Mouse (Mus musculus) testis, postnatal 10 days (tissue): Measurements from ENCODE around the gene Tfap2e.
A peak's percentile ranks its signal among the peaks of the same experiment; 100 is the strongest.

ENCODE experiments used
- DNase-seq: peaks from one replicate; pipeline ENCODE4 v3.0.0; 2021; ENCODE audit warnings: low spot score

Gene Tfap2e

DNA sequence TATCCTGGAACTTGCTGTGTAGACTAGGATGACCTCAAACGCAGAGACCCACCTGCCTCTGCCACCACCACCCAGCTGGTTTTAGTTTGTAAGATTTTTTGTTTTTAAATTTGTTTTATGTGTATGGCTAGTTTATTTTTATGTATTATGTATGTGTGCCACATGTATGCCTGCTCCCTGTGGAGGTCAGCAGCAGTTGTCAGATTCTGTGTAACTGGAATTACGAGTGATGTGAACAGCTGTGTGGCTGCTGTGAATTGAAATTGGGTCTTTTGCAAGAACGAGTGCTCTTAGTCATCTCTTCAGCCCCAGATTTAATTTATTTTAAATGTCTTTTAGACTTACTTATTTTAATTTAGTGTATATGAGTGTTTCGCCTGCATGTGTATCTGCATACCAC lies 39.1 kb downstream of the Tfap2e start:
- no peak for DNase-seq

DNA sequence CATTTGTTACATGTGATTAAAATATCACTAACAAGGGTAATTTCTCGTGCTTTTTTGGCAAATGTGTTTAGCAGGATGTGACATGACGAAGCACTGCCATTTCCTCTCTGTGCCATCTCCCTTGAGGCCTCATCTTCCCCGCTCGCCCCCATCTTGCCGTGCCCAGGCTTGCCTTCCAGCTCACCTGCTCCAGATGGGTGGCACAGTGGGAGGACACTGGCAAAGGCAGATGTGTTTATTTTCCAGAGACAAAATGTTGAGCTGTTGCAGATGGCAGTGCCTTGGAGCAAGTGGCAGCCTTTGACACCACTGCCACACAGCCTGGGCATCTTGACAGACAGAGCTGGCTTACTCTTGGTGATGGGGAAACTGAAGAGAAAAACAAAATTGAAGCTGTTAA lies 43.0 kb downstream of the Tfap2e start:
- no peak for DNase-seq

DNA sequence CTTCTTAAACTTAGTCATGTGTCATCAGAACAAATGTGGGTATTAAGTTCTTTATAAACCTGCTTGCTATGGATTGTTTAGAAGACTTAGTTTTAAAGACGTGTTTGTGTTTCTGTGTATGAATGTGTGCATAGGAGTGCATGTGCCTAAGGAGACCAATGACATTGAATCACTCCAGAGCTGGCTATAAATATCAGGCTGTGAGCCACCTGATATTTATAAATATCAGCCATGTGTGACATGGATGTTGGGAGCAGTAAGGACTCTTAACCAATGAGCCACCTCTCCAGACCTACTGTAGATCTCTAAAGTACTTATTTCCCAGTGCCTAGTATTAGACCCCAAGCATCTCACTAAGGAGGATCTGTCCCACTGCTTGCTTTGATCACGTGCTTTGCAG lies 46.6 kb downstream of the Tfap2e start:
- DNase-seq = no peak

DNA sequence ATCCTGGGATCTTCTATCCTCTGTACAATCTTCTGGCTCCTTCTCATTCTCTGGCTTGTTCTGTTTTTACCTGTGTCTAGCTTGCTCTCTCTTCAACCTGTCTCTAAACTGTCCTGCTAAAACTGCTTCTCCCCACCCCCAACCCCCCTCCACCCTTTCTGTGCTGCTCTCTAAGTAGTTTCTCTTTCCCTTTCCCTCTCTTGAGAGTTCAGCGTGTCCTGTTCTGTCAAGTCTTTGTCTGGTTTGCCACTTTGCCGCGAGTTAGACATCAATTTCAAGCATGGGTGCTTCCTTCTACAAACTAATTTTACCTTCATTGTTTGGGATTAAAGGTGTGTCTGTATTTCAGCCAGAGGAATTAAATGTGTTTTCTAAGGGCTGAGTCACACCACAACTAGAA lies 53.0 kb downstream of the Tfap2e start:
- no peak for DNase-seq

DNA sequence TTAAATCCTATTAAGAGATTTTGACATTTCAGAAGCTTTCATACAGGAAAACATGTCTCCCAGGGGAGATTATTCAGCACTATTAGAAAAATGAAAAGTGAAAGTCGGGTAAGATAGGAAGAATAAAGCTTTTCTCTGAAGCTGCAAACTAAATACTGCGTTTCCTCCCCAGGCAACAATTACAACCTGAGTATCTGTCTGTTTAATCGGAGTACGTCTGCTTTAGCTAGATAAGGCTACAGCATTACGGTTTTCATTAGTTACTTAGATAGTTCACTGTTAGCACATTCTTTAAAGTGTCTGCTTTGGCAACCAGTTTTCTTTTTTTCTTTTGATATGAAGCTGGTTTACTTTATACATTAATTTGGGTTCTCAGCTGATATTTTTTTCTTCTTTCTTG lies 53.7 kb downstream of the Tfap2e start:
- DNase-seq = no peak

DNA sequence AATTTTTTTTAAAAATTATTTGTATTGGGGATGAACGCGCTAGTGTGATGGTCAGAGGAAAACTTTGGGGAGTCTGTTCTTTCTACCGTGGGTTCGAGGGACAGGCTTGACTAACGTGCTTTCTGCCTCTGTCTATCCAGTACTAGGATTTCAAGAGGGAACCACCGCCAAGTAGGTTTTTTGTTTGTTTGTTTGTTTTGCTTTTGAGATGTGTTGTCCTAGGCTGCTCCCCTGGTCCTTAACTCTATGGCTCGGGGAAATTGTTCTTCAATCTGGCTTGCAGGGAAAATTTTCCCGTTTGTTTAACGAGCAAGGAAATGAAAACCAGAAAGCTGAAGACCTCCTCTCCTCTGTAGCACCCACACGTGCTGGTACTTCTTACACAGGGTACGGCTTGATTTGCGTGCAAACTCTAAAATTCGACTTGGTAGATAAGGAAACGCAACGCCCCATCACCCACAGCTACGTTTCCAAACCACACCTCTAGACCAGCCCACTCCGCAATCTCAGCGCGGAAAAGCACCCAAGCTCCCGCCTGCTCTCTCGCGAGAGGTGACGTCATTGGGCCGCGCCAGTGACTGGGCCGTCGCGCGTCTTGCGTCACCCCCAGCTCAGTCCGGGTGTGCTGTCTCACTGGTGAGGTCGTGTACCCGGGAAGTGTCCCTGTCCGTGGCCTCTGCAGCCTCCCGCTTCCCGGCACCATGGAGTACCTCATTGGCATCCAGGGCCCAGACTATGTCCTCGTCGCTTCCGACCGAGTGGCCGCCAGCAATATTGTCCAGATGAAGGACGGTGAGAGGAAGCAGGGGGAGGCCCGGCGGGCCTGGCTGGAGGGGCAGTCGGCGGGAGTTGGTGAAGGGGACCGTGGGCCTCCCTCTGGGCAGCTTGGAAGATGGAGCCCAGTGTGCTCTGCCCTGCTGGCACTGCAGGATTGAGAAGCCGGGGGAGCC lies 58.7 kb downstream of the Tfap2e start, which contains the start of gene Psmb2:
Gene Psmb2, plus strand, starts transcription at position 577 of the 950 bp plus-strand sequence.
- peak; percentile 100 for DNase-seq

DNA sequence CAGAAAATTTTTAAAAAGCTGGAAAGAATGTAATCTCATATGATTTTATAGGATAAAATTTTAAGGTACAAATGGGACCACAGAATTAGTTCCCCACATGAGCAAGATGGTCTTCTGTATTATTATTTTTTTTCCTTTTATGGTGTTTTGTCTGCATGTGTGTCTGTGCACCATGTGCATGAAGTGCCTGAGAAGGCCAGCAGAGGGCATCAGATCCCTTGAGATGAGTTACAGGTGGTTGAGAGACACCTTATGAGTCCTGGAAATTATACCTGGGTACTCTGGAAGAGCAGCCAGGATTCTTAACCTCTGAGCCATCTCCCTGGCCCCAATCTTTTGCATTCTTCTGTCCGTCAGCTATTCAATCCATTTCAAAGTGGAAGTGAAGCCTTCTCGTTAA lies 69.0 kb downstream of the Tfap2e start:
- no peak for DNase-seq
